Mouse (Mus musculus) CD4-positive, CD25-positive, alpha-beta regulatory T cell, adult 9 weeks (primary cell): Measurements from ENCODE around the gene Mlx. TPM values are rescaled to one million over a fixed set of nuclear protein-coding genes. Genes with fewer than 3 reads are reported as not detected.

Experiments used
- polyA plus RNA-seq: library from polyadenylated mRNA; unstranded; fragments of 100-300 nt; shearing (Covaris generic); gene quantifications from one replicate; pipeline ENCODE4 v1.2.1, GENCODE M21; 2017

The Mlx gene
- polyA plus RNA-seq, result 123 TPM

DNA sequence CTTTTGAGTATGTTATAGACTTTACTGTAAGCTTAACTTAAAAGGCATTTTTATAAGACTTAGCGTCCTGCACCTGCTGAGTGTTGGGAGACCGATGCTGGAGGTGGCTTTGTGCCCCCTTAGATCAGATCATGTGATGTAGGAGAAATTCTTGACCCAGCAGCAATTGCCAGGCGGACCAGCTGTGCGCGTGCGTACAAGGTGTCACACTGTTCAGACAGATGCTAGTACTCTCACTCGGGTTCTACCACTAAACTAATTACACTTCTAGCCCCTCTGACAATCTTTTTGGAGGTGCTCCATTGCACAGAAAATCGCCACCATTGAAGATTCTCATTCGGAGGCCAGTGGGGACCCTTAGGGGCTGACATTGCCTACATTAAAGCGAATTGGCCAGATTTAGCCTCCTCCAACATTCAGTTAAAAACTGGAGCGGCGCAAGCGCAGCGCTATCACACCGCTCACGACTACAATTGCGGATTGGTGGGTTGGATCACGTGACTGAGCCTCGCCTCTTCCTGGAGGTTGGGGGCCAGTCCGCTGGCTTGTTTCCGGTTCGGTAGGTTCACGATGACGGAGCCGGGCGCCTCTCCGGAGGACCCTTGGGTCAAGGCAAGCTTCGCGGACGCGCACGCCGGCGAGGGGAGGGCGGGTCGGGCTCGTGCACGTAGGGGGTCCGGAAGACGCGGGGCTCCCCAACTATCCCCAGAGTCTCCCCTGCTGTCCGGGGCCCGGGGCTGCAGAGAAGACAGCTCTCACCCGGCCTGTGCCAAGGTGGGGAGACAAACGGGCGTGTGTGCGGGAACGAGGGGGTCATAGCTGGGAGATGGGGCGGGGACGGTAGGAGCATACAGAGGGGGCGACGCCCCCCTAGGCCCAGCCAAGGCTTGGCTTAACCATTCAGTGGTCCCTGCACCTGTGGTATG lies at the start of gene Mlx:
Mlx (plus strand) TSS at position 522 of the 926 bp plus-strand sequence.

GRCm38 (mm10) chr11:101069391-101070188 lies 17.5 kb upstream of the Mlx start, which contains the start of gene Naglu:
Naglu (plus strand) TSS chr11:101070012.

DNA sequence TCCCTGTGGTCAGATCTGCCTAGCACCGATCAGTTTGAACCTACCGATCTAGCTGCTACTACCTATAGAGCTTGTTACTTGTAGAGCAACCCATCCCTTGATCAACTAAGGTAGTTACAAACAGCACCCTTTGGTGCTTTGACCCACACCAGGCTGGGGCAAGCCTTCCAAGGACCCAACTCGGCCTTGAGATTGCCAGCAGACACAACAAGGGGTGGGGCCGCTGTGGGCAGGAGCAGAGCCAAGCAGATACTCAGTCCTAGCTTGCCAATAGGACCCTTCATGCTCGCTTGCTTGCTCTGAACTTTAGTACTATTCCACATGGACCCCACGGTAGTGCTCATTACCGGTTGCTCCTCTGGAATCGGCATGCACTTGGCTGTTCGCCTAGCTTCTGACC lies 9.0 kb upstream of the Mlx start, which contains the start of gene Hsd17b1:
Hsd17b1 (plus strand) TSS at position 291 of the 400 bp plus-strand sequence.

GRCm38 (mm10) chr11:101082208-101083082 lies 4.6 kb upstream of the Mlx start, which contains the start of gene Coasy:
Coasy (plus strand) TSS chr11:101082565.

DNA sequence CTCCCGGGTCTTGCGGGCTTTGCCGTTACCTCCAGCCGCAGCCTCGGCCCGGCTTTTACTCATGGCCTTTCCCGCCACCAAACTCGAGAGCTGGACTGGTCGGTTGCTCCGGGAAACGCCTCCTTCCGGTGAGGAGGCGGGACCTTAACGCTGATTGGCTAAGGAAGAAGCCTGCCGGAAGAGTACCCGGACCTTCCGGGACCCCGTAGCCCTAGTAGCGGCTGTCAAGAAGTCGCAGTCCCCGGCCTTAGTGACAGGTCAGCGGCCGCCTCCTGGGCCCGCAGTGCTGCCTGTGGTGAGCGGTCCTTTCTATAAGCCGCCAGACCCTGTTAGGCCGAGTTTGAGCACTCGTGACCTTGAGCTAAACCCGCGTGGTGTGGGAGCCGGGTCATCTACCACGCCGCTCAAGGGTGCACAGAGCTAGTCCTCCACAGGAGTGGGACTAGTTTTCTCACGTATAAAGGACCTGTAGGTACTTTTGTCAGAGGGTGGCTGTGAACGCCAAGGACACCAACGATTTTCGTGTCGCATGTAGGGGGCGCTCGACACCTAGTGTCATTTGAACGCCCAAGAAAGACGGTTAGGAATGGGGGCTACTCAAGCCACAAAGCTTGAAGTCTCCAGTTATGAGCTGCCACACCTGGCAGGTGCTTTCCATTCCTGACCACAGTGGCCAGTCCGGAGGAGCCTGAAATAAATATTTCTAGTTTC lies 8.4 kb downstream of the Mlx start, which contains the start of gene Psmc3ip:
Psmc3ip (minus strand) TSS at position 123 of the 711 bp plus-strand sequence.

DNA sequence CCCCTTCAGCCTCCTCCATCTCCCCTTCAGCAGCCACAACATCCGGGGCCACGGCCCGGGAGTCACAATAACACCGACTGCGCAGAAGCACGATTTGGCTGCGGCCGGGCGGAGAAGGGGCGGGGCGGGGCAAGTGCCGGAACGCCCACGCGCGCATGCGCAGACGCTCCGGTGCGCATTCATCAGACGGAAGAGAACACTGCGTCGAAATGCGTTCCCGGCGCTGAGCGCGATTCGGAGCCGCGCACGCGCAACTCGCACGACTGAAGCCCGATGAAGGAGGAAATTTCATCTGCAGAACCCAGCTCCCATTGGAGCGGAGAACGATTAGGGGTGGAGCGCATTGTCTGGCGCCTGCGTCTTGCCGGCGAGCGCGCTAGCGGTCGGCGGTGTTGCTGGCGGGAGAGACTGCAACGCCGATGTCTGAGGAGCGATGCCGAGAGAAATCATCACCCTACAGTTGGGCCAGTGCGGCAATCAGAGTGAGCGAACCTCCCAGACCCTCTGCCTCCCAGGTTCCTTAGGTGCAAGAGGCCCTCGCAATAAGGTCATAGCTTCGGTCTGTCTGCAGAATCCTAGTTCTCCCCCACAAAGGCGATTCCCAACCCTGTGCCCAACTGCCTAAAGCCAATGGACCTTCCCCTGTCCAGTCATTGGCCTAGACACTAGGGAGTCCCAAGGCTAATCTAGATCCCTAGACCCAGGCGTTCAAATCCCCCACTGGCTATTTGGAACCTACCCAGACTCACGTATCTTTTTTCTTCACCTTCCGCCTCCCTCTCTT lies 32.9 kb downstream of the Mlx start, which contains the start of the genes Retreg3 and Tubg1:
Retreg3 (minus strand) TSS at position 133 of the 784 bp plus-strand sequence.
Tubg1 (plus strand) TSS at position 178 of the 784 bp plus-strand sequence.

Other genes with a start within 250 kb of the Mlx start
- 123 TPM for gene Stat5b, start 236.6 kb upstream of the Mlx start, polyA plus RNA-seq
- gene Stat5a, start 227.9 kb upstream of the Mlx start, polyA plus RNA-seq, result 105 TPM
- 221 TPM for gene Stat3, start 147.7 kb upstream of the Mlx start, polyA plus RNA-seq
- 0.31 TPM for gene Cavin1, start 116.4 kb upstream of the Mlx start, polyA plus RNA-seq
- gene Atp6v0a1, start 77.8 kb upstream of the Mlx start, polyA plus RNA-seq, result 6.4 TPM
- 5.5 TPM for gene Naglu, start 17.3 kb upstream of the Mlx start, polyA plus RNA-seq
- gene Hsd17b1, start 8.9 kb upstream of the Mlx start, polyA plus RNA-seq, result 0.20 TPM
- 41.6 TPM for gene Coasy, start 4.7 kb upstream of the Mlx start, polyA plus RNA-seq
- 9.8 TPM for gene Psmc3ip, start 8.2 kb downstream of the Mlx start, polyA plus RNA-seq
- gene Retreg3, start 32.6 kb downstream of the Mlx start, polyA plus RNA-seq, result 43.8 TPM
- 44.6 TPM for gene Tubg1, start 32.7 kb downstream of the Mlx start, polyA plus RNA-seq
- gene Tubg2, start 68.6 kb downstream of the Mlx start, polyA plus RNA-seq, result 4.5 TPM
- gene Cntnap1, start 83.2 kb downstream of the Mlx start, polyA plus RNA-seq, result 0.05 TPM
- not detected for gene Plekhh3, start 84.1 kb downstream of the Mlx start, polyA plus RNA-seq
- 2.0 TPM for gene Ccr10, start 88.2 kb downstream of the Mlx start, polyA plus RNA-seq
- 98.0 TPM for gene Ezh1, start 139.2 kb downstream of the Mlx start, polyA plus RNA-seq
- gene Ramp2, start 158.8 kb downstream of the Mlx start, polyA plus RNA-seq, result 0.36 TPM
- 178 TPM for gene Vps25, start 166.4 kb downstream of the Mlx start, polyA plus RNA-seq
- 6.2 TPM for gene Wnk4, start 173.3 kb downstream of the Mlx start, polyA plus RNA-seq
- gene Cntd1, start 191.7 kb downstream of the Mlx start, polyA plus RNA-seq, result 0.33 TPM
- 134 TPM for gene Coa3, start 191.8 kb downstream of the Mlx start, polyA plus RNA-seq
- gene Becn1, start 215.0 kb downstream of the Mlx start, polyA plus RNA-seq, result 232 TPM
- 93.7 TPM for gene Psme3, start 228.9 kb downstream of the Mlx start, polyA plus RNA-seq
- 3.4 TPM for gene Aoc2, start 237.8 kb downstream of the Mlx start, polyA plus RNA-seq
- not detected for gene Aoc3, start 243.3 kb downstream of the Mlx start, polyA plus RNA-seq